Mouse (Mus musculus): ENCODE measurements at regions not wholly inside any gene's neighbourhood (a gene's known extent, or its start where the extent isn't known, plus 50 kb on each side); places are given as distances from the start of the nearest gene placed in this dataset.

GRCm38 (mm10) chr14:97068313-97068712 is 549.4 kb upstream of the Klhl1 start:
- Histone ChIP-seq H3K27ac (no peak overlapping the region), H3K9me3 (no peaks in the 10 kb centered on the region), H3K4me2 (no peak overlapping the region), H3K9ac (replicated peaks) (no peak overlapping the region), H3K4me3 (replicated peaks) (no peak overlapping the region), H3K27me3 (no peaks in the 10 kb centered on the region), H3K4me1 (replicated peaks) (no peaks in the 10 kb centered on the region), H3K36me3 (no peaks in the 10 kb centered on the region)
- no peak for ATAC-seq (ENCODE audit: insufficient number of reproducible peaks, insufficient read depth, low FRiP score, low TSS enrichment, low read depth)
- 54% methylated on average over 5 of the region's 5 CpGs for WGBS

- Histone ChIP-seq H3K9me3 (no peaks in the 10 kb centered on the region), H3K4me1 (replicated peaks) (no peaks in the 10 kb centered on the region)
- ATAC-seq (ENCODE audit: insufficient number of reproducible peaks, insufficient read depth, low FRiP score, low TSS enrichment, low read depth): no peak
Measured at GRCm38 (mm10) chr14:97045321-97045720, 526.4 kb upstream of the Klhl1 start.

GRCm38 (mm10) chr14:97039850-97040249 is 520.9 kb upstream of the Klhl1 start:
- no peaks in the 10 kb centered on the region for H3K9me3 ChIP-seq
- H3K27ac ChIP-seq: no peak overlapping the region
- 92% methylated on average over 3 of the region's 3 CpGs for WGBS
- no peak for ATAC-seq (ENCODE audit: insufficient number of reproducible peaks, insufficient read depth, low FRiP score, low TSS enrichment, low read depth)
- no peak overlapping the region for H3K9ac ChIP-seq (replicated peaks)
- no peaks in the 10 kb centered on the region for H3K36me3 ChIP-seq
- H3K4me1 ChIP-seq (replicated peaks): no peaks in the 10 kb centered on the region
- no peak overlapping the region for H3K4me3 ChIP-seq (replicated peaks)
- no peaks in the 10 kb centered on the region for H3K27me3 ChIP-seq
- H3K4me2 ChIP-seq: no peak overlapping the region

More at GRCm38 (mm10) chr14:97045321-97045720, 526.4 kb upstream of the Klhl1 start:
- no peak overlapping the region for H3K27ac ChIP-seq
- H3K36me3 ChIP-seq: no peaks in the 10 kb centered on the region
- H3K4me2 ChIP-seq: no peak overlapping the region
- H3K9ac ChIP-seq (replicated peaks): no peak overlapping the region
- no peak overlapping the region for H3K4me3 ChIP-seq (replicated peaks)
- H3K27me3 ChIP-seq: no peaks in the 10 kb centered on the region

GRCm38 (mm10) chr14:97028528-97028927 is 509.6 kb upstream of the Klhl1 start:
- H3K9ac ChIP-seq (replicated peaks): no peak overlapping the region
- no peak for ATAC-seq (ENCODE audit: insufficient number of reproducible peaks, insufficient read depth, low FRiP score, low TSS enrichment, low read depth)
- H3K27me3 ChIP-seq: no peaks in the 10 kb centered on the region
- no peaks in the 10 kb centered on the region for H3K9me3 ChIP-seq
- 89% methylated on average over 4 of the region's 4 CpGs for WGBS
- H3K27ac ChIP-seq: no peak overlapping the region
- H3K36me3 ChIP-seq: no peaks in the 10 kb centered on the region
- no peak overlapping the region for H3K4me2 ChIP-seq
- H3K4me3 ChIP-seq (replicated peaks): no peak overlapping the region
- H3K4me1 ChIP-seq (replicated peaks): no peaks in the 10 kb centered on the region

- no peak for ATAC-seq (ENCODE audit: insufficient number of reproducible peaks, insufficient read depth, low FRiP score, low TSS enrichment, low read depth)
- Histone ChIP-seq H3K27ac (no peak overlapping the region), H3K4me1 (replicated peaks) (no peaks in the 10 kb centered on the region), H3K9me3 (no peaks in the 10 kb centered on the region), H3K4me2 (no peak overlapping the region), H3K4me3 (replicated peaks) (no peak overlapping the region), H3K9ac (replicated peaks) (no peak overlapping the region), H3K27me3 (no peaks in the 10 kb centered on the region), H3K36me3 (no peaks in the 10 kb centered on the region)
- WGBS: 93% methylated on average over 3 of the region's 3 CpGs
Measured at GRCm38 (mm10) chr14:97006294-97006693, 487.4 kb upstream of the Klhl1 start.

- H3K27me3 ChIP-seq: no peaks in the 10 kb centered on the region
- no peaks in the 10 kb centered on the region for H3K36me3 ChIP-seq
- H3K4me1 ChIP-seq (replicated peaks): no peaks in the 10 kb centered on the region
- no peaks in the 10 kb centered on the region for H3K9me3 ChIP-seq
- no peak overlapping the region for H3K4me3 ChIP-seq (replicated peaks)
- H3K4me2 ChIP-seq: no peak overlapping the region
- no peak for ATAC-seq (ENCODE audit: insufficient number of reproducible peaks, insufficient read depth, low FRiP score, low TSS enrichment, low read depth)
- H3K27ac ChIP-seq: no peak overlapping the region
- WGBS: 56% methylated on average over 3 of the region's 3 CpGs
- no peak overlapping the region for H3K9ac ChIP-seq (replicated peaks)
Measured at GRCm38 (mm10) chr14:96995081-96995480, 476.2 kb upstream of the Klhl1 start.

GRCm38 (mm10) chr14:96990542-96991162 is 471.8 kb upstream of the Klhl1 start:
- Histone ChIP-seq H3K4me1 (replicated peaks) (no peaks in the 10 kb centered on the region), H3K9me3 (no peaks in the 10 kb centered on the region), H3K36me3 (no peaks in the 10 kb centered on the region), H3K9ac (replicated peaks) (no peak overlapping the region), H3K4me2 (no peak overlapping the region), H3K27me3 (no peaks in the 10 kb centered on the region), H3K27ac (no peak overlapping the region), H3K4me3 (replicated peaks) (no peak overlapping the region)
- WGBS: 73% methylated on average over 8 of the region's 8 CpGs
- no peak for ATAC-seq (ENCODE audit: insufficient number of reproducible peaks, insufficient read depth, low FRiP score, low TSS enrichment, low read depth)

- H3K27ac ChIP-seq: no peak overlapping the region
- H3K4me2 ChIP-seq: no peak overlapping the region
- ATAC-seq (ENCODE audit: insufficient number of reproducible peaks, insufficient read depth, low FRiP score, low TSS enrichment, low read depth): no peak
- H3K9me3 ChIP-seq: no peaks in the 10 kb centered on the region
- no peaks in the 10 kb centered on the region for H3K36me3 ChIP-seq
- WGBS: 87% methylated on average over 5 of the region's 5 CpGs
- no peaks in the 10 kb centered on the region for H3K27me3 ChIP-seq
- no peak overlapping the region for H3K4me3 ChIP-seq (replicated peaks)
- no peak overlapping the region for H3K9ac ChIP-seq (replicated peaks)
- H3K4me1 ChIP-seq (replicated peaks): no peaks in the 10 kb centered on the region
Measured at GRCm38 (mm10) chr14:96963074-96963447, 444.2 kb upstream of the Klhl1 start.

- no peaks in the 10 kb centered on the region for H3K36me3 ChIP-seq
- no peak overlapping the region for H3K9ac ChIP-seq (replicated peaks)
- H3K27me3 ChIP-seq: no peaks in the 10 kb centered on the region
- no peak overlapping the region for H3K4me2 ChIP-seq
- H3K4me3 ChIP-seq (replicated peaks): no peak overlapping the region
- WGBS: 46% methylated on average over 8 of the region's 8 CpGs
- no peaks in the 10 kb centered on the region for H3K4me1 ChIP-seq (replicated peaks)
- ATAC-seq (ENCODE audit: insufficient number of reproducible peaks, insufficient read depth, low FRiP score, low TSS enrichment, low read depth): no peak
- no peak overlapping the region for H3K27ac ChIP-seq
- H3K9me3 ChIP-seq: no peaks in the 10 kb centered on the region
Measured at GRCm38 (mm10) chr14:96962426-96963073, 443.6 kb upstream of the Klhl1 start.

GRCm38 (mm10) chr14:96956115-96956514 is 437.2 kb upstream of the Klhl1 start:
- H3K9ac ChIP-seq (replicated peaks): no peak overlapping the region
- H3K27ac ChIP-seq: no peak overlapping the region
- no peaks in the 10 kb centered on the region for H3K9me3 ChIP-seq
- no peaks in the 10 kb centered on the region for H3K4me1 ChIP-seq (replicated peaks)
- no peaks in the 10 kb centered on the region for H3K27me3 ChIP-seq
- no peak for ATAC-seq (ENCODE audit: insufficient number of reproducible peaks, insufficient read depth, low FRiP score, low TSS enrichment, low read depth)
- H3K4me2 ChIP-seq: no peak overlapping the region
- H3K36me3 ChIP-seq: no peaks in the 10 kb centered on the region
- H3K4me3 ChIP-seq (replicated peaks): no peak overlapping the region
- WGBS: 84% methylated on average over 4 of the region's 4 CpGs

- H3K9ac ChIP-seq (replicated peaks): no peak overlapping the region
- H3K4me2 ChIP-seq: no peak overlapping the region
- no peaks in the 10 kb centered on the region for H3K27me3 ChIP-seq
- no peaks in the 10 kb centered on the region for H3K9me3 ChIP-seq
- ATAC-seq (ENCODE audit: insufficient number of reproducible peaks, insufficient read depth, low FRiP score, low TSS enrichment, low read depth): no peak
- no peak overlapping the region for H3K4me3 ChIP-seq (replicated peaks)
- H3K27ac ChIP-seq: no peak overlapping the region
- H3K4me1 ChIP-seq (replicated peaks): no peaks in the 10 kb centered on the region
- no peaks in the 10 kb centered on the region for H3K36me3 ChIP-seq
Measured at GRCm38 (mm10) chr14:96954462-96954861, 435.6 kb upstream of the Klhl1 start.

GRCm38 (mm10) chr14:96908737-96909136 is 389.8 kb upstream of the Klhl1 start:
- Histone ChIP-seq H3K4me2 (no peak overlapping the region), H3K9ac (replicated peaks) (no peak overlapping the region), H3K27me3 (no peaks in the 10 kb centered on the region), H3K4me3 (replicated peaks) (no peak overlapping the region), H3K4me1 (replicated peaks) (no peaks in the 10 kb centered on the region), H3K9me3 (no peaks in the 10 kb centered on the region), H3K27ac (no peak overlapping the region), H3K36me3 (no peaks in the 10 kb centered on the region)
- no peak for ATAC-seq (ENCODE audit: insufficient number of reproducible peaks, insufficient read depth, low FRiP score, low TSS enrichment, low read depth)
- WGBS: 5% methylated on average over 2 of the region's 2 CpGs
